Mouse (Mus musculus): ENCODE measurements at regions not wholly inside any gene's neighbourhood (a gene's known extent, or its start where the extent isn't known, plus 50 kb on each side); places are given as distances from the start of the nearest gene placed in this dataset.
A peak's percentile ranks its signal among the peaks of the same experiment; 100 is the strongest.
"Not testable (repeated sequence)": the region's sequence is repeated elsewhere in the genome, so short reads cannot be mapped to it uniquely, and the experiment has no call there.

DNA sequence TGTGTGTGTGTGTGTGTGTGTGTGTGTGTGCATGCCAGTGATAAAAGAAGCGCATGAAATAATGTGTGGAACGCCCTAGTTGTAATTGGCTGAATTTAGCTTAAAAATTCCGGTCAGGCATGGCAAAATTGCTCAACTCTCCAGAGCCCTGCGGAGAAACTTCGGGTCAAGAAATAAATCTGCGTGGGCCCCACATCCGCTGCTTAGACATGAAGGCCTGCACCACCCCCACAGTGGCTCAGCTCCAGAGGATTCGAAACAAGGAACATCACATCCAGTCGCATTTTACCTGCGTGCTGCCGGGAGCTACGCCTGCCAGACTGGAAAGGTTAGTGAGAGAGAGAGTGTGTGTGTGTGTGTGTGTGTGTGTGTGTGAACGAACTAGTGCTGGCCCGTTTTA lies 102.9 kb upstream of the Zfp706 start:
- ATAC-seq (replicated peaks; ENCODE audit: low FRiP score, poor library complexity, severe bottlenecking) = no peak

DNA sequence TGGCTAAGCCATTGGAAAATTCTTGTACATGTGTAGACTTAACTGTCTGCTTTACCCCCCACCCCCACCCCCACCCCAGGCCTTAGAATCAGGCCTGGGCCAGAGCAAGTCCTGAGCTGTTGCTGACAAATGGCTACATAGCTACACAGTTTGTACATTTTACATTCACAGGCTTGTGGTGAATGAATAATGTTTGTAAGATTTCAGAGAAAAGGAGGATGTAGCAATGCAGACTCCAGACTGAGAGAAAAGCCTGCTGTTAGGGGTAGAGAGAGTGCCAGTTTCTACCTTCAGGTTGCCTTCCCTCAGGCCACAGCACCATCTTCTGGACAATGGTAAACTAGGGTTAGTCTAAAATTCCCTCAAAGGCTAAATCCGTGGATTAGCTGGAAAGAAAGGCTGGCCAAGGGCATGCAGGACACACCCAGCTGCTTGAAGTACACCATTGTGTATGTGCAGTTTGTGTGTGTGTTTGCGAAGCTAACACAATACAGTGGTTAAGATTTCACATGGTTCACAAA lies 94.5 kb upstream of the Zfp706 start:
- no peak for ATAC-seq (replicated peaks; ENCODE audit: low FRiP score, poor library complexity, severe bottlenecking)

DNA sequence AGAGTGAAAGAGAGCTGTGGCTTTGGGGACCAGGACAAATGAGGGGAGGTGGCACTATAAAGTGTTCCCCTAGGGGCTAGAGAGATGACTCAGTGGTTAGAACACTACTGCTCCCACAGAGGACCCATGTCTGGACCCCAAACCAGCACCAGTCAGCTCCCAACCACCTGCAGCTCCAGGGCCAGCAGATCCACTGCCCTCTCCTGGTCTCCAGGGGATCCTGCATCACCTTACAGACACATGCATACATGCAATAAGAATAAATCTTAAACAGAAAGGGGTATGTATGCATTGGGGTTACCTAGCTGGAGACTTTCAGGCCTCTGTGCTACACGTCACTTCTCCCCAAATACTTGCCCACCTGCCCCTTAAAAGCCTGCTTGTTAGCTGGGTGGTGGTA lies 93.8 kb upstream of the Zfp706 start:
- ATAC-seq (replicated peaks; ENCODE audit: low FRiP score, poor library complexity, severe bottlenecking) = no peak

DNA sequence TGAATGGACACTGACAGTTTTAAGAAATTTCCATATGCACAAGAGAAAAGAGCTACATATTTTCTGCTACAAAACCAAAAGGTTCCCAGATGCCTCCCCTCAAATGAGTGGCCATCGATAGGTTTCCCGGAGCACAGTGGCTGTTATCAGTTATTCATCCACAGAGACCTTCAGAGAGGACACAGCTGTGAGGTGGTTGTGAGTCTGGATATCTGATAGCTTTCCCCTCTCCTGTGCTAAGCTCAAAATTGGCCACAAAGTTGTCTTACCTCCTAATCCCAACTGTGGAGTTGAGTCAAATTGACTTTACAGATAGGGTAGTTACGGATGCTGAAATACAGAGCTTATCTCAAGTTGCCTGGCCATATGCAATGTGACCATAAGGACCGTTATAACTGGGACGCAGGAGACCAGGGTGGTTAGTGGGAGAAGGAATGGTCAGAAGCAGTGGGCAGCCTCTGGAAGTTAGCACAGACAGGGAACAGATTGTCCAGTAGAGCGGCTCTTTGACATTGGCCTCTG lies 93.3 kb upstream of the Zfp706 start:
- ATAC-seq (replicated peaks; ENCODE audit: low FRiP score, poor library complexity, severe bottlenecking) = 0 out of 2 replicates have a peak, but pooled peaks have one; percentile 9

DNA sequence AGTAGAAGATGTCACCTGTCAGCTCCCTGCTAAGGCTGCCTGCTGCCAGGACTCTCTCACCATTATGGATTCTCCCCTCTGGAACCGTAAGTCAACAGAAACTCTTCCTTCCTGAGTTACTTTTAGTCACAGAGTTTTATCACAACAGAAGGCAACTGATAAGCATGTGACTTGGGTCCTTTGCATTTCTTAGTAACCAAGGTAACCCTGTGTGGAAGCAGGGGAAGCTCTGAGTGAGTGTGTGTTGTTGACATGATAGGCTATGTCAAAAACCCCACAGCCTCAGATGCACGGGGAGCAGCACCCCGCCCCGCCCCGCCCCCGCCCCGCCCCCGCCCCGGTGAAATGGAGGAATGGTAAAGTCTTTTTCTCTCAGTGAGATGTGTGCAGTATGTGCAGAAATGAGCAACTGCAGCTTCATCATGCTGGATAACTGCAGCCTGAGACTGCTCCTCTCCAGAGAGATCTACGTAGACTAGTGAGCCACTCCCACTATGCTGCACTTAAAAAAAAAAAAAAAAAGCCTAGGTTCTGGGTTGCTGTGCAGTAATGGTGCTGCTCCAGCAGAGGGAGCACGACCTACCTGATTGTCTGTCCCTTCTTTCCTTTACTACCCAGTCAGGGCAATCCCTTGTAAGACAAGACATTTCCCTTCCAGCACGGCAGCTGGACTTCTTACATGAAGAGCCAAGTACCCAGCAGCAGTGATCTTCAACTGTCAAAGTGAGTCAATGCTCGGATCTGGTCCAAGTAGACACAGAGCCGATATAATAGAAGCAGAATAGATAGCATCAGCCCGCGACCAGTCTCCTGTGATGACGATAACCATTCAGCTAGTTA lies 92.6 kb upstream of the Zfp706 start:
- peak; percentile 80 for ATAC-seq (replicated peaks; ENCODE audit: low FRiP score, poor library complexity, severe bottlenecking)

DNA sequence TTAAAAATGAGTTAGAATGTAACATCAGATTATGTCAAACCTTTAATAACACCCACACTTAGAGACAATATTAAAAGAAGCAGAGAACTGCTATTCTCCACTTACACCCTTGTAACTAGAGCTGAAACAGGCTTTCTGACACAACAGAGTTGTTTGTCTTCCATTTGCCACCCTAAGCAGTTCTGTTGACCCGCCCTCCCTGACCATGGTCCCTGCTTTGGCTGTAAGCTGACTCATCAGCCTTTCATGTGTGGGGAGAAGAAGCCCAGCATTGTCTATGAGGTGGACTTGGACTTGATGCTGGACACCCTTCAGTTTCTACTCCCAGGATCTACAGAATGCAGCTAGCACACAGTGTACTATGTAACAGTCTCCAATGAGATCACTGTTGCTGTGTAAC lies 91.6 kb upstream of the Zfp706 start:
- no peak for ATAC-seq (replicated peaks; ENCODE audit: low FRiP score, poor library complexity, severe bottlenecking)

DNA sequence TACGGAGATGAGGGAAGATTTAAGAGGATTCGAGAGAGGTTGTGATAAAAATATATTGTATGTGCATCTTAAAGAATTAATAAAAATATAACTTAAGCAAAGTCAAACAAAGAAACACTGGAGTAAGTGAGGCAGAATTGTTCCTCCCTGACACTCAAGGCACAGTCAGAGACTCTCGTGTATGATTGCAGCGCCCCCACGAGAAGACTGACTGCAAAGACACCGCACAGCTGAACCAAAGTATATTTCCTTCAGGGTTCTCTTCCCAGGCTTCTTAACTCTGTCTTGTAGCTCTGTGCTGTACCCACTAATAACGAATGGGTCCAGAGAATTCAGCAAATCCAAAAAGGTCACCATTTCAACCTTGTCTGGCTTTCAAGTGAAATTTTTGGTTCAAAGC lies 89.9 kb upstream of the Zfp706 start:
- no peak for ATAC-seq (replicated peaks; ENCODE audit: low FRiP score, poor library complexity, severe bottlenecking)

DNA sequence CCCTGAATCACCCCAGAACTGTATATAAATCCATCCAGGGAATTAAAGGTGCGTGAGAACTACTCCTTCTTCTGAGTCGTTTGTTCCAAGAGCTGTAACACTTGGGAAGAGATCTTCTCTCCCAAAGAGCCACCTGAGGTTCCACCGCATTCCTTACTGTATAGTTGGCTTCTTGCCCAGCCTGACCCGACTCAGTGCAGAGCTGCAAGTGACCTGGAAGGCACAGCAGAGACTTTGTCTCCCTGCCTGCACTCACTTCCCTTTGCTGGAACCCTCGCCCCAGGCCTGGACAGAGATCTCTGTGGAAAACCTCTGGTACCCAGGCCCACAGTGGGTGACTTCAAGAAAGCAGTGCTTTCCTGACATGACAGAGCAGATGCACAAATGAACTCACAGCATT lies 83.6 kb upstream of the Zfp706 start:
- not testable (repeated sequence) for ATAC-seq (replicated peaks; ENCODE audit: low FRiP score, poor library complexity, severe bottlenecking)

DNA sequence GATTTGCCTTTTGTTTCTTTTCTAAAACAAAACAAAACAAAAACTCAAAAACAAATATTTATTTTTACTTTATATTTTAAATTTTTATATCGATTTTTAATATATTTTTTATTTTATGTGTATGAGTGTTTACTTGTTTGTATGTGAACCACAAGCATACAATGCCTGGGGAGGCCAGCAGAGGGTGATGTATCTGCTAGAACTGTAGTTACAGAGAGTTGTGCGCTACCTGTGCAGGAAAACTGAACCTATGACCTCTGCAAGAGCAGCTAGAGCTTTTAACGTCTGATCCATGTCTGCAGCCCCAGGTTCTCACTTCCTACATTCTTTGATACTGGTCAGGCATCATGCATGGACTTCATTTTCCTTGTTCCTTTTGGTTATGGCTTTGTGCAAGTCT lies 76.2 kb upstream of the Zfp706 start:
- no peak for ATAC-seq (replicated peaks; ENCODE audit: low FRiP score, poor library complexity, severe bottlenecking)

DNA sequence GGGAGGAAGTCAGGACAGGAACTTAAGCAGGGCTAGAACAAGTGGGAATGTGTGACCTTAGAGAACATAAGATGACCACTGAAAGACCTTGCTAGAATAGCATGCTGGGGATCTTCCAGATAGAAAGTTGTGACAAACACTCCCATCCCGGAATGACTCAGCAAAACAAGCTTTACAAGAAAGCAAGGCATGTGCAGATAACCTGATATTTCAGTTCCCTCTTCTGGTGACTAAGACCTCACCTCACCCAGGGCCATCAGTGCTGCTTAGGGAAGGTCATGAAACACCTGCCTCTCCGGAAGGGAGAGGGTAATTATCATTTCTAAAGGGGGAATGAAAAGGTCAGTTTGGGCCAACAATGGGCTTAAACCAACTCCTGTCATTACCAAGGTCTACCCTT lies 74.3 kb upstream of the Zfp706 start:
- ATAC-seq (replicated peaks; ENCODE audit: low FRiP score, poor library complexity, severe bottlenecking) = no peak

DNA sequence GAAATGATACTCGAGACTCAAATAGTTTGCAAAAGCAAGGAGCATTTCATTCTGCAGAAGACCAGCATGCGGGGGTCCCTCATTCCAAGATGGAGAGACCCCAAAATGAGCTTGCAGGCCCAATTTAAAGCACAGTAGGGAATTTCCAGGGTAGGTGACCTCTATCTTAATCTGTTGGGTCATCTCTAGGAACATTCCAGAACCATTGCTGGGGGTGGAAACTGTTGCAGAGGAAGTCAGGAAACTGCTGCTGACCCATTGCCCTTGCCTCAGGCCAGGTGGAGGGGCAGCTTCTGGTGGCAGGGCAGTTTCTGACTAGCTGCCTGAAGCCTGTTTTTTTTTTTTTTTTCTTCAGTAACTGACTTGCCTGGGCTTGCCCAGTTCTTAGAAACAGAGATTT lies 73.4 kb upstream of the Zfp706 start:
- no peak for ATAC-seq (replicated peaks; ENCODE audit: low FRiP score, poor library complexity, severe bottlenecking)

DNA sequence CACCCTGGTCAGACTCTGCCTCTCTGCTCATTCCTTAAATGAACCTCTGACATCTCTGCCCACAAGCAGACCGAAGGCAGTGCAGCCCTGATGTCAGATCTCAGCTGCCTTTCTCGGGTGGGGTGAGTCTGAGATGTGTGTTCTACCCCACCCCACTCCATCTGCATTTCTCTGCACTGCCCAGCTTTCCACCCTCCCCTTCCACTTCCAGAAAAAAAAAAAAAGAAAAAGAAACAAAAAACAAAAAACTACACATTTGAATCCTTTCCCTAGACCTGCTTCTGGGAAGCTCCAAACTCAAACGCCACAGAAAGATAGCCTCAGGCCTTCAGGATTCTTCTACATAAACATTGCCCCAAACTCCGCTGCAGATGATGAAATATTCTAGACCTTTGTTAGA lies 72.8 kb upstream of the Zfp706 start:
- ATAC-seq (replicated peaks; ENCODE audit: low FRiP score, poor library complexity, severe bottlenecking) = no peak

DNA sequence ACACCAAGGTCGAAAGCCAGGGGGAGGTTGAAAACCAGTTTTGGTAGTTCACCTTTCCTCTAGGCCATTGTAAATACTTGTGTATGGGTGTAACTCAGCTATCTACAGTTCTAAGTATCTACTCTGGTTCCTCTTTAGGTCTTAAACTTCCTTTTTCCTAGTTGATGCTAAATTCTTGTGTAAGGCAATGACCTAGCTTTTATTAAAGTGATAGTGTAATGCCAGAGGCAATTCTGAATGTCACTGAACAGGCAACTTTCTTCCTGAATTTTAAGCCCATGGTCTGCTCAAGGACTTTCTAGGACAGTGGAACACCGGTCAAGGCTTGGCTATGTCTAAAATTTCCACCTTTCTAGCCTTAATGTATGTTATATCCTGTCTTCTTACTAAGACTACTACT lies 66.6 kb upstream of the Zfp706 start:
- ATAC-seq (replicated peaks; ENCODE audit: low FRiP score, poor library complexity, severe bottlenecking) = not testable (repeated sequence)

DNA sequence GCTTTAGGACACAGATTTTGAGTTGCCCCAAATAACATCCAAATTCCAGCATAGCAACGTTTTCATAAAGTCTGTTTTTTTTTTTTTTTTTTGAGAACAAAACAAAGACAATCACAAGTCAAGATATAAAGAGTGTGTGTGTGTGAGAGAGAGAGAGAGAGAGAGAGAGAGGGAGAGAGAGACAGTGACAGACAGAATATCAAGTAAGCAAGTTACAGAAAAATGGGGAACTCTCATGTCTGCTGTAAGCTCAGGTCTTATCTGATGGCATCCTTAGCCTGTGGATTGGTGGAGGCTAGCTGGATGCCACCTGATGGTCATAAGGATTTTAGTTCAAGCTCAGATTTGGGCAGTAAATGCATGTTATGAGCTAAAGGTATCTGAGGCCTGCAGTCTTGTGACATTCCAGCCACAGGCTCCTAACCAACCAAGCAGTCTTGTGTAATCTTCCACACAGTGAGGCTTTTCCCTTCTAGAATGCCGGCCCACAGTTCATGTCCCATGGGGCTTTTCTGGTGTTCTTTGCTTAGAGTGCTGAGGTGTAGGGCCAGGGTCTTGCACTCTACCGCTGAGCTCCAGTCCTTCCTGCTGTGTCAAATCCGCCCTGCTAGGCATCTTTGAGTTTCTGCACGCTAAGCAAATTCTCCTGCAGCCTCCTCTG lies 64.8 kb upstream of the Zfp706 start:
- ATAC-seq (replicated peaks; ENCODE audit: low FRiP score, poor library complexity, severe bottlenecking) = no peak

DNA sequence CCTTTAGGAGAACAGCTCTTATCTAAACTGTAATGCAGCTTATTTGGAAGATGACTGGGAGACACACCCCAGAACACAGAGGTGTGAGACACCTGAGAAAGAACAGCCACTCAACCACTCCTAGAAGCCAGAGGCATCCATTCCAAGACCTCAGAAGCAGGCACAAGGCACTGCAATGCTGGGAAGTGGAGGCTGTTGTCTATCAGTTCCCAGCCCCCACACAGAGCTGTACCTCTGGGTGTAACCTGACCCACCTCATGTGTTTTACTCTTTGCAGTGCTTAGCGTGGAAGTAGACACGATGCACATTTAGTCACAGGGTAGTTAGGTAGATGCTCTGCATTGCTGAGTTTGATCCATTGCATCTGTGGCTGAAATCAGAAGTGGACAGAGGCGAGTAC lies 62.6 kb upstream of the Zfp706 start:
- no peak for ATAC-seq (replicated peaks; ENCODE audit: low FRiP score, poor library complexity, severe bottlenecking)

DNA sequence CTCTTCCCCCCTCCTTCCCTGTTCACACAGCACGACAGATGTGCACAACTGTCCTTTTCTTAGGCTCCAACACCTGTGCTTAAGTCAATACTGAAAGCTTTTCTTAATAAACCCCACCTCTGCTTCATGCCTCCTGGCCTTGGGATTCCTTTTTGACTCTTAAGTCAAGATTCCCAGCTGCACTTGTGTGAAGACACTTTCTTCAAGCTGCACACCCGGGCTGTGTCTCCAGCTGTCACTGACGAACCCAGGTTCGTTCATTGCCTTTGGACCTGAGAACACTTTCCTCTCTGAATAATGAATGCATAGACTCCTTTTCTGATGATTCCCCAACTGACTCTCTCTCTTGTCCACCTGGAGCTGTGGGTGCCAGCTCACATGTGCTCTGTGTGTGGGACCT lies 59.8 kb upstream of the Zfp706 start:
- no peak for ATAC-seq (replicated peaks; ENCODE audit: low FRiP score, poor library complexity, severe bottlenecking)

DNA sequence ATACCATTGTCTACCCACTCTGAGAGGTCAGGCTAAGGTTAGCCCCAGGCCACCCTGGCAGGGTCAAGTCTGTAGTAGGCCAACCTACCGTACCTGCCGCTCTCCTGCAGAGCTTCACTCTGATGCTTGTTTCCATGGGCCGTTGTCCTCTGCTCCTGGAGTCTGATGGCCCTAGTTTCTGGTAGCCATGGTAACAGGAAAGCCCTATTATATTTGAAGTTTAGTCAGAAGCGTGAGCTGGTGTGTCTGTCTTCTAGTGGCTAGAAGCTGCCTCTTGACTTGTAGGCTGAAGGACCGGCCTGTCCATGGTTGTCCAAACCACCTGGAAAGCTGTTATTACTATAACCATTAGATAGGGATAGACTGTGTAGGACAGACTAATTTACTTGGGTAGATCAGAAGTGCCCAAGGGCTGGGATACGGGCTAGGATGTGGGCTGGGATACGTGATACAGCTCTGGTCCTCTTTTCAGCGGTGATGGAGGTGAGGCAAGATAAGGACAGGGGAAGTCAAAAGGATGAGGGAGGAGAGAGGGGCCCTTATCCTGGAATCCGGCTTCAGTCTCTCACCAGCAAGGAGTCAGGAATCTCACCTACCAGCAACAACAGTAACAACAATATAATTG lies 58.5 kb upstream of the Zfp706 start:
- ATAC-seq (replicated peaks; ENCODE audit: low FRiP score, poor library complexity, severe bottlenecking) = no peak

DNA sequence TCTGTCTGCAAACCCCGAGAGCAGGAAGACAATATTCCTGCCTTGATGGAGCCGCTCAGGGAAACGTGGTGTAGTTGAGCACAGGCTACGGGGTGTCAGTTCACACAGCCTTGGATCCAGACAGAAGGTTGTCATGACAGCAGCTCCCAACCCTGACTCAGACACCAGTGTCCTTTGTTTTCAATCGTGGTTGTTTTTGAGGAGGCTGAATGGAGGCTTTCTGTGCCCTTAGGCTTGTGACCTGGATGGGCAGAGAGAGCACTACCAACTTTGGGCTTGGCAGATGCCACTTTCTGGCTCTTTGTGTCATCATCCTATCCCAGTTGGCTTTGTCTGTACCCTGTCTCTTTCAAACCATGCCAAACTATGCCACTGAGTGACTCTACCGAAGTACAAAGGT lies 57.8 kb upstream of the Zfp706 start:
- ATAC-seq (replicated peaks; ENCODE audit: low FRiP score, poor library complexity, severe bottlenecking) = no peak

DNA sequence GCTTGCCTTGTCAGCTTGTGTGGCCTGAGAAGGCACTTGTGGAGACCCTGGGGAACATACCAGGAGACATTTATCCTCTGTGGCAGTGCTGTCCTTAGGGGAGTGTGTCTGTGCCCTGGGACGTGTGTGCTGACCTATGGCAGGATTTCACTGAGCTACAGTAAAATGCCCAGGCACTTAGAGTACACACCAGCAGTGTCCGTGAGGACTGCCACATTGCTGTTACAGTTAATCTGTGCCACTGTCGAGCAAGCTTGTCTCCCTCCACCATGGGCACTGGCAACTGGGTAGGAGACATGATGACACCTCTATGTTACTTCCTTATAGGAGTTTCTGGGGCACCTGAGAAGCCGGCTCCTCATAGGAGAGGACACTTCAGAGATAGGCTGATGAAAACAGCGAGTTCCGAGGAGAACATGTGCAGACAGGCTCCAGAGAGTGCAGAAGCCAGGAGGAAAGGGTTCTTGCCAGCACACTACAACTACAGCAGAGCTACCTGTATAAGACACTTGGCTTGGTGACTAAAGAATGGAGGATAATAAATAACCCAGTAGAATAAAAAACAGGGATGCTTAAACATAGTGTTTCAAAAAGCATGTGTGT lies 56.3 kb upstream of the Zfp706 start:
- ATAC-seq (replicated peaks; ENCODE audit: low FRiP score, poor library complexity, severe bottlenecking) = no peak

DNA sequence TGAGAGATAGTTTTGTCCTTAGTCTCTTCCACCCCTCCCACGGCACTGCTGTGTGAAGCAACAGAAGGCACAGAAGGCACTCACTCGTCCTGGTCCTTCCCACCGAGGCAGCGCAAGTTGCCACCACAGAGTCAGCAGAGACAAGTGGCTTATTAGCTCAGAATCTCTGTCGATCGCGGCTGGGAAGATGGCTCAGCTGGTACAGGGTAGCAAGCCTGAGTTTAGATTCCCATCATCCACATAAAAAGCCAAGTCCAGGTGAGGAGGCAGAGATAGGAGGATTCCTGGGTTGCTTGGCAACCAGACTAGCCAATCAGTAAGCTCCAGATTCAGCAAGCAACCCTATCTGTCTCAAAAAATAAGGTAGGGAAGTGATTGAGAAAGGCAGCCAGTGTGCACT lies 55.0 kb upstream of the Zfp706 start:
- no peak for ATAC-seq (replicated peaks; ENCODE audit: low FRiP score, poor library complexity, severe bottlenecking)
